9 mouse cellular contexts compared by ENCODE assay signal in genomic region chr1:61924958-61925357, GRCm38 (mm10).
DNase-seq lines count a peak whose midpoint lies in the region; ATAC-seq lines count a peak whose summit lies in the region.
"Had no signal": no experiment of that assay in that cellular context is flagged by ENCODE, and none has a peak within 500 bp of the region (broad histone marks: within the 10 kb centered on the region; RNA-seq: fewer than 3 reads in every experiment).

No protein-coding gene starts in this region.

- 0 out of 2 replicates have a peak, but pooled peaks have one; percentile 60 for ATAC-seq in kidney, embryonic 15.5 days (replicated peaks; ENCODE audit: low FRiP score)

- peak; percentile 13 for DNase-seq in adrenal gland, postnatal 14 days
- DNase-seq in adrenal gland, adult 2 months: no peak
- no peak for DNase-seq in kidney, postnatal 4 days
- DNase-seq in ES-CJ7 (ENCODE audit: low read depth, low spot score): peak; percentile 45
- DNase-seq in layer of hippocampus, adult 9-11 months: peak; percentile 8
- no peak for DNase-seq in urinary bladder, adult 18-20 months (ENCODE audit: low spot score in 2 of 2)
- no peak for DNase-seq in yolk sac, embryonic 10.5 days (ENCODE audit: low spot score)
- DNase-seq: liver, embryonic 13.5 days had no signal

- no peak overlapping the region for H3K4me3 ChIP-seq in kidney, embryonic 15.5 days (replicated peaks)
- H3K4me3 ChIP-seq: liver, embryonic 13.5 days had no signal

- 13% methylated on average over 2 of the region's 2 CpGs for WGBS in kidney, embryonic 15.5 days

- H3K4me2 ChIP-seq in kidney, embryonic 15.5 days: no peak overlapping the region
- H3K4me2 ChIP-seq: liver, embryonic 13.5 days had no signal

- no peaks in the 10 kb centered on the region for H3K27me3 ChIP-seq in kidney, embryonic 15.5 days
- H3K27me3 ChIP-seq: liver, embryonic 13.5 days had no signal

- H3K36me3 ChIP-seq in kidney, embryonic 15.5 days: no peaks in the 10 kb centered on the region
- H3K36me3 ChIP-seq: liver, embryonic 13.5 days had no signal

- no peaks in the 10 kb centered on the region for H3K9me3 ChIP-seq in kidney, embryonic 15.5 days (replicated peaks)
- H3K9me3 ChIP-seq: liver, embryonic 13.5 days had no signal

- no peak overlapping the region for H3K27ac ChIP-seq in kidney, embryonic 15.5 days
- H3K27ac ChIP-seq: liver, embryonic 13.5 days had no signal

- no peak overlapping the region for H3K9ac ChIP-seq in kidney, embryonic 15.5 days
- H3K9ac ChIP-seq: liver, embryonic 13.5 days had no signal

- H3K4me1 ChIP-seq in kidney, embryonic 15.5 days: peaks cover 5% of the 10 kb centered on the region; the same call in 1 of the 2 replicates
- H3K4me1 ChIP-seq: liver, embryonic 13.5 days had no signal

Comparison
In these comparisons a context has a peak if more than half of its experiments do, and no peak if none do; other contexts are left out.
1. DNase-seq: peak in adrenal gland, postnatal 14 days (single experiment), ES-CJ7 (single experiment) and layer of hippocampus, adult 9-11 months (single experiment); none in adrenal gland, adult 2 months (single experiment), kidney, postnatal 4 days (0 of 2), urinary bladder, adult 18-20 months (0 of 2) and yolk sac, embryonic 10.5 days (single experiment).